Mouse (Mus musculus) urinary bladder, adult 18-20 months (tissue): ENCODE data around the gene Olfr1189.
"Not testable (repeated sequence)": the region's sequence is repeated elsewhere in the genome, so short reads cannot be mapped to it uniquely, and the experiment has no call there.

Experiments
- DNase-seq, 2 experiments: peaks; one replicate each; pipeline ENCODE4 v3.0.0; 2022; ENCODE audit warnings: low spot score in 2 of 2, mixed read lengths in 2 of 2

Olfr1189 gene

DNA sequence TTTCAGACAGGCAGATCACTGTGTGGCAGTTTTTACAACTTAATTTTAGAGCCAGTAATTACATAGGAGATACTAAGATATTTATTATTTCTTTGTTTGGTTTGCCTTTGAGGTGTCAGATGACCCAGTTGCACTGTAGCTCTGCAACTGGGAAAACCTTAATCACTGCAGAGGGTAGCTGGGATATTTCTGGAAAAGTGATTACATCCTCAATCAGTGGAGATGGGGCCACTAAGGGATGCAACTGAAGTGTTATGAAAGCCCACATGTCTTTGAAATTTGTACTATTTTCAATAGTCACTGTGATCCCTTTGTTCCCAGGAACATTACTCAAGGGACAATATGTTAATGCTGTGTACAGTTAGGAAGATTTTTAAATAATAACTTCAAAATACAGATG is at the start of gene Olfr1189:
Gene Olfr1189 (plus strand): TSS at position 301 of the 400 bp plus-strand sequence.
- no peak for DNase-seq

DNA sequence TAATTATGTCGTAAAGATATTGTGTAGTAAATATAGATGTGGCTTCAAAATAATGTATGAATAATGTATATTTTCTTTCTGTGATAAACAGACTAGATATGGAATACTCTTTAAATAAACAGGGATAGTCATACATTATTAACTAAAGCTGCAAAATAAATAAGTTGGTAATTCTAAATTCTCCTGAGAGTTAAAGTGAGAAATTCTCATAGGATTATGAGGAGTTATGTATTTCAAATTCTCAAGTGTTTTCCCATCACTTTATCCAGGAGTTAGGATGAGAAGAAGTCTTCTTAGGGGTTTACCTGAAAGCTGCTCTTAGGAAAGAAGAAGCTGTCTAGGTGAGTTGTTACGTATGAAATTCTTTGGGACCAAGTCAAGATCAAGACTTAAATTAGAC is 29.6 kb upstream of the Olfr1189 start, which contains the start of gene Olfr1188:
Gene Olfr1188 (plus strand): TSS at position 301 of the 400 bp plus-strand sequence.
- DNase-seq, result no peak

DNA sequence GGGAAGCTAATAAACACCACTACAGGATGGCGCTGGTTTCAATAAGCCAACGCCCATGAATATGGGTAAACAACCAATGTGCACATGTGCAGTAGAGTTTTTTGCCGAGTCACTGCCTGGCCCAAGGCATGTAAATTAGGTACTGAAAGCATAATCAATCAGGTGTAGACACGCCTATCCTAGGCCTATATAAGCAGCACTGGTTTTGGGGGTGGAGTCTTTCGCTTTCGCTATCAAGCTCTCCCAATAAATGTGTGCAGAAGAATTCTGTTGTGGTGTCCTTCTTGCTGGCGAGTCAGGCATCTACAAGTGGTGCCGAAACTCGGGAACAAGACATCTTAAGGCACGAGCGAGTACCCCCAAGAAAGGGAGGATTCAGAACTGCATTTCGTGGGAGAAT is 13.6 kb upstream of the Olfr1189 start:
- not testable (repeated sequence) for DNase-seq

DNA sequence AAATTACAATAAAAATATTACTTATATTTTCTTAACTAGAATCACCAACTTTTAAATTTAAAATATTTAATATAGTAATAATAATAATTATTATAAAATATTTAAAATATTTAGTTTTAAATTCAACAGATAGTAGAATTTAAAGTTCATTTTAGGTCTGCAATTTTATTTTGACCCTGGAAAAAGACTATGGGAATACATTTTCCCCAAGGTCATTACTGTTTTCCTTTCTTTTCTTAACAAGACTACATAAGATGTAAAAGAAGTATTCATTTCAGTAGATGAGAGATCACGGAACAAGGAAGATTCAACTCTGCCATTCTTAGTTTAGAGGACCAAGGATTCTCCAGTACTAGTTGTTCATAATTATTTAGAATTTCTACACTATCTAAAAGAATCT is 54.0 kb downstream of the Olfr1189 start, which contains the start of gene Olfr1191-ps1:
Gene Olfr1191-ps1 (plus strand): TSS at position 301 of the 400 bp plus-strand sequence.
- not testable (repeated sequence) for DNase-seq
